In genomic region chr10:37988297-37989263, GRCm38 (mm10) we compare ENCODE assay signal across 13 mouse cellular contexts.
DNase-seq lines count a peak whose midpoint lies in the region; ATAC-seq lines count a peak whose summit lies in the region.
"Had no signal": no experiment of that assay in that cellular context is flagged by ENCODE, and none has a peak within 500 bp of the region (broad histone marks: within the 10 kb centered on the region; RNA-seq: fewer than 3 reads in every experiment).

No protein-coding gene starts in this region.

- no peak overlapping the region for H3K4me3 ChIP-seq in forebrain, embryonic 11.5 days (ENCODE audit: low read depth, low read length)
- H3K4me3 ChIP-seq in forebrain, embryonic 10.5 days = no peak overlapping the region
- no peak overlapping the region for H3K4me3 ChIP-seq in heart, embryonic 15.5 days
- H3K4me3 ChIP-seq in midbrain, embryonic 16.5 days (ENCODE audit: low read depth, low read length) = no peak overlapping the region
- H3K4me3 ChIP-seq: erythroblast, embryonic 14.5 days; liver, embryonic 12.5 days had no signal

- 0 out of 2 replicates have a peak, but pooled peaks have one; percentile 44 for ATAC-seq in forebrain, embryonic 11.5 days (replicated peaks; ENCODE audit: low FRiP score)
- no peak for ATAC-seq in heart, embryonic 15.5 days (replicated peaks; ENCODE audit: insufficient number of reproducible peaks, insufficient read depth, low FRiP score, low read depth)
- peak; percentile 95 for ATAC-seq in midbrain, embryonic 16.5 days
- ATAC-seq: liver, embryonic 12.5 days; Patski had no signal

- no peaks in the 10 kb centered on the region for H3K36me3 ChIP-seq in forebrain, embryonic 11.5 days (ENCODE audit: control insufficient read depth, insufficient read depth, low read length)
- H3K36me3 ChIP-seq in forebrain, embryonic 10.5 days (replicated peaks) = no peaks in the 10 kb centered on the region
- no peaks in the 10 kb centered on the region for H3K36me3 ChIP-seq in heart, embryonic 15.5 days
- H3K36me3 ChIP-seq in midbrain, embryonic 16.5 days (ENCODE audit: control insufficient read depth, insufficient read depth, low read length) = no peaks in the 10 kb centered on the region
- H3K36me3 ChIP-seq: liver, embryonic 12.5 days had no signal

- H3K27ac ChIP-seq in forebrain, embryonic 11.5 days (ENCODE audit: low read depth, low read length) = no peak overlapping the region
- H3K27ac ChIP-seq in forebrain, embryonic 10.5 days = no peak overlapping the region
- H3K27ac ChIP-seq in heart, embryonic 15.5 days = no peak overlapping the region
- peak overlapping the region; percentile 49; the same call in 1 of the 2 replicates for H3K27ac ChIP-seq in midbrain, embryonic 16.5 days (ENCODE audit: low read length)
- H3K27ac ChIP-seq: liver, embryonic 12.5 days had no signal

- no peak for DNase-seq in forebrain, embryonic 11.5 days (ENCODE audit: low spot score)
- DNase-seq in forebrain, embryonic 10.5 days (ENCODE audit: extremely low spot score, low spot score) = no peak
- peak; percentile 78 for DNase-seq in embryo, embryonic 10 days (ENCODE audit: low spot score)
- no peak for DNase-seq in kidney, adult 11 months
- DNase-seq in cerebellum, adult 9-11 months = no peak
- DNase-seq in frontal cortex, postnatal 36 days (ENCODE audit: low spot score in 2 of 2) = no peak
- DNase-seq: cerebellum, adult 11 months; right cerebral cortex, adult 18-20 months had no signal

- no peak overlapping the region for H3K9ac ChIP-seq in forebrain, embryonic 11.5 days (ENCODE audit: low read length)
- no peak overlapping the region for H3K9ac ChIP-seq in heart, embryonic 15.5 days
- H3K9ac ChIP-seq in midbrain, embryonic 16.5 days (ENCODE audit: low read depth, low read length) = no peak overlapping the region
- H3K9ac ChIP-seq: liver, embryonic 12.5 days had no signal

- no peak overlapping the region for H3K4me2 ChIP-seq in forebrain, embryonic 11.5 days (ENCODE audit: low read depth, low read length, severe bottlenecking)
- H3K4me2 ChIP-seq in heart, embryonic 15.5 days = peak overlapping the region; percentile 28
- peak overlapping the region; percentile 35; the same call in 1 of the 2 replicates for H3K4me2 ChIP-seq in midbrain, embryonic 16.5 days (ENCODE audit: low read length)
- H3K4me2 ChIP-seq: liver, embryonic 12.5 days had no signal

- WGBS in forebrain, embryonic 11.5 days = 66% methylated on average over 11 of the region's 11 CpGs
- 76% methylated on average over 11 of the region's 11 CpGs for WGBS in forebrain, embryonic 10.5 days
- 57% methylated on average over 11 of the region's 11 CpGs for WGBS in heart, embryonic 15.5 days
- 38% methylated on average over 11 of the region's 11 CpGs for WGBS in midbrain, embryonic 16.5 days

- no peaks in the 10 kb centered on the region for H3K4me1 ChIP-seq in forebrain, embryonic 11.5 days (replicated peaks; ENCODE audit: control insufficient read depth, insufficient read depth, low read length)
- H3K4me1 ChIP-seq in forebrain, embryonic 10.5 days = peaks cover 23% of the 10 kb centered on the region
- 0 out of 2 replicates have a peak, but pooled peaks cover 3% of the 10 kb centered on the region for H3K4me1 ChIP-seq in heart, embryonic 15.5 days (replicated peaks)
- H3K4me1 ChIP-seq in midbrain, embryonic 16.5 days (ENCODE audit: control insufficient read depth, insufficient read depth, low read length) = peaks cover 10% of the 10 kb centered on the region
- H3K4me1 ChIP-seq: liver, embryonic 12.5 days had no signal

- no peaks in the 10 kb centered on the region for H3K9me3 ChIP-seq in forebrain, embryonic 11.5 days (ENCODE audit: control insufficient read depth, low read length)
- H3K9me3 ChIP-seq in forebrain, embryonic 10.5 days = no peaks in the 10 kb centered on the region
- no peaks in the 10 kb centered on the region for H3K9me3 ChIP-seq in heart, embryonic 15.5 days (replicated peaks)
- no peaks in the 10 kb centered on the region for H3K9me3 ChIP-seq in midbrain, embryonic 16.5 days (replicated peaks; ENCODE audit: control insufficient read depth, low read length, poor library complexity, severe bottlenecking)
- H3K9me3 ChIP-seq: liver, embryonic 12.5 days had no signal

- no peaks in the 10 kb centered on the region for H3K27me3 ChIP-seq in forebrain, embryonic 11.5 days (ENCODE audit: control insufficient read depth, insufficient read depth, low read length)
- no peaks in the 10 kb centered on the region for H3K27me3 ChIP-seq in forebrain, embryonic 10.5 days (ENCODE audit: poor library complexity, severe bottlenecking)
- H3K27me3 ChIP-seq in heart, embryonic 15.5 days = no peaks in the 10 kb centered on the region
- no peaks in the 10 kb centered on the region for H3K27me3 ChIP-seq in midbrain, embryonic 16.5 days (ENCODE audit: control insufficient read depth, insufficient read depth, low read depth, low read length)
- H3K27me3 ChIP-seq: liver, embryonic 12.5 days; Patski had no signal
